Mouse (Mus musculus): ENCODE measurements around the gene Nfic. TPM values are rescaled to one million over a fixed set of nuclear protein-coding genes. Genes with fewer than 3 reads are reported as not detected.
A peak's percentile ranks its signal among the peaks of the same experiment; 100 is the strongest.

The Nfic gene
- total RNA-seq, 2 experiments from 2014 or later = 40.7 to 44.6 TPM

- intact Hi-C loops (cut with DNase I) = no loop called here
- peak in 1 of 2 experiments; percentile 62 for DNase-seq (ENCODE audit: extremely low spot score in 1 of 2, low spot score in 2 of 2)
Measured at GRCm38 (mm10) chr10:81425236-81425850, 30.1 kb downstream of the Nfic start.

- DNase-seq (ENCODE audit: extremely low spot score in 1 of 2, low spot score in 2 of 2) = peak in 1 of 2 experiments; percentile 73
- intact Hi-C loops (cut with DNase I) = no loop called here
Measured at GRCm38 (mm10) chr10:81424246-81425051, 31.0 kb downstream of the Nfic start.

GRCm38 (mm10) chr10:81423476-81424245 lies 31.8 kb downstream of the Nfic start:
- intact Hi-C loops (cut with DNase I) = no loop called here

GRCm38 (mm10) chr10:81422661-81423217 lies 32.7 kb downstream of the Nfic start:
- peak in 1 of 2 experiments; percentile 15 for DNase-seq (ENCODE audit: extremely low spot score in 1 of 2, low spot score in 2 of 2)
- intact Hi-C loops (cut with DNase I) = no loop called here

More at GRCm38 (mm10) chr10:81423476-81424245, 31.8 kb downstream of the Nfic start:
- DNase-seq (ENCODE audit: extremely low spot score in 1 of 2, low spot score in 2 of 2) = peak in 1 of 2 experiments; percentile 15

- DNase-seq (ENCODE audit: extremely low spot score in 1 of 2, low spot score in 2 of 2) = peak in 1 of 2 experiments; percentile 28
- intact Hi-C loops (cut with DNase I) = no loop called here
Measured at GRCm38 (mm10) chr10:81422191-81422590, 33.2 kb downstream of the Nfic start.

- intact Hi-C loops (cut with DNase I) = no loop called here
Measured at GRCm38 (mm10) chr10:81421797-81422100, 33.7 kb downstream of the Nfic start.

GRCm38 (mm10) chr10:81421041-81421796 lies 34.2 kb downstream of the Nfic start:
- DNase-seq (ENCODE audit: extremely low spot score in 1 of 2, low spot score in 2 of 2) = peak in 1 of 2 experiments; percentile 19
- intact Hi-C loops (cut with DNase I) = no loop called here

More at GRCm38 (mm10) chr10:81421797-81422100, 33.7 kb downstream of the Nfic start:
- DNase-seq (ENCODE audit: extremely low spot score in 1 of 2, low spot score in 2 of 2) = peak in 1 of 2 experiments; percentile 16

GRCm38 (mm10) chr10:81420191-81420767 lies 35.2 kb downstream of the Nfic start:
- DNase-seq (ENCODE audit: extremely low spot score in 1 of 2, low spot score in 2 of 2) = peak in 1 of 2 experiments; percentile 39
- intact Hi-C loops (cut with DNase I) = no loop called here

- peak in 1 of 2 experiments; percentile 23 for DNase-seq (ENCODE audit: extremely low spot score in 1 of 2, low spot score in 2 of 2)
Measured at GRCm38 (mm10) chr10:81419111-81419928, 36.1 kb downstream of the Nfic start.

GRCm38 (mm10) chr10:81418216-81419070 lies 37.0 kb downstream of the Nfic start:
- DNase-seq (ENCODE audit: extremely low spot score in 1 of 2, low spot score in 2 of 2) = peak in 1 of 2 experiments; percentile 31
- intact Hi-C loops (cut with DNase I) = no loop called here

More at GRCm38 (mm10) chr10:81419111-81419928, 36.1 kb downstream of the Nfic start:
- intact Hi-C loops (cut with DNase I) = no loop called here

- peak in 1 of 2 experiments; percentile 24 for DNase-seq (ENCODE audit: extremely low spot score in 1 of 2, low spot score in 2 of 2)
- intact Hi-C loops (cut with DNase I) = no loop called here
Measured at GRCm38 (mm10) chr10:81417227-81418215, 37.9 kb downstream of the Nfic start.

GRCm38 (mm10) chr10:81416581-81417226 lies 38.7 kb downstream of the Nfic start:
- intact Hi-C loops (cut with DNase I) = no loop called here
- DNase-seq (ENCODE audit: extremely low spot score in 1 of 2, low spot score in 2 of 2) = peak; percentile 82 to 93

GRCm38 (mm10) chr10:81415549-81416310 lies 39.7 kb downstream of the Nfic start:
- intact Hi-C loops (cut with DNase I) = no loop called here
- peak in 1 of 2 experiments; percentile 74 for DNase-seq (ENCODE audit: extremely low spot score in 1 of 2, low spot score in 2 of 2)

- intact Hi-C loops (cut with DNase I) = no loop called here
- DNase-seq (ENCODE audit: extremely low spot score in 1 of 2, low spot score in 2 of 2) = no peak
Measured at GRCm38 (mm10) chr10:81415146-81415545, 40.3 kb downstream of the Nfic start.
